In the genomic region with DNA sequence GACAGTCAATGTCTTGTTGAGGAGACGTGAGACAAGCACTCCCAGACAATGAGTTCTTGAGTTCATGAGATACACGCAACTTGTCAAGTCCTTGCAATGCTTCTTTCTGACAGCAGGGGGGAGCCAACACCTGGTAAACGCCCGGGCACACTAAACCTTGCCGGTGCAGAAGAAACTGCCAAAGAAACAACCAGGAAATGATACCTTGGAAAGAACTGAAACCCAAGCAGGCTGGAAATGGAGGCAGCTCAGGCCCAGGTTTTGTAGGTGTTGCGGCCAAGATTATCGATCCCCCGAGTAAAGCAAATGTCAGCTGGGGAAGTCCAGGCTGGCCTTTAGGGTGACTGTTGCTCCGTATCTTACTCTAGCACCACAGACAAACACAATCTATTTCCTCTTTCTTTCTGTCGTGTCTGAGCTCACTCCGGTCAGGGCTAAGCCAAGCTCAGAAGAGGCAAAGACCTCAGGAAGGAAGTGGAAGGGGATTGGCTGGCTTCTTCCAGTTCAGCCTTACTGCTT, we compare ENCODE assay signal across 7 mouse cellular contexts. TPM values are rescaled to one million over a fixed set of nuclear protein-coding genes. Genes with fewer than 3 reads are reported as not detected.
DNase-seq lines count a peak whose midpoint lies in the region; ATAC-seq lines count a peak whose summit lies in the region.

No protein-coding gene starts in this region.

- no peaks in the 10 kb centered on the region; the same call in 1 of the 2 replicates for H3K27me3 ChIP-seq in intestine, embryonic 16.5 days (replicated peaks; ENCODE audit: control insufficient read depth, insufficient read depth, low read length)
- peaks cover 10% of the 10 kb centered on the region; the same call in 1 of the 2 replicates for H3K27me3 ChIP-seq in limb, embryonic 10.5 days (ENCODE audit: low read depth, poor library complexity, severe bottlenecking)
- H3K27me3 ChIP-seq in midbrain, embryonic 12.5 days = 0 out of 2 replicates have a peak, but pooled peaks cover 8% of the 10 kb centered on the region

- no peaks in the 10 kb centered on the region for H3K9me3 ChIP-seq in intestine, embryonic 16.5 days (ENCODE audit: control insufficient read depth, low read length)
- H3K9me3 ChIP-seq in limb, embryonic 10.5 days (replicated peaks) = no peaks in the 10 kb centered on the region
- no peaks in the 10 kb centered on the region for H3K9me3 ChIP-seq in midbrain, embryonic 12.5 days

- 18% methylated on average over 11 of the region's 11 CpGs for WGBS in intestine, embryonic 16.5 days
- WGBS in limb, embryonic 10.5 days = 39% methylated on average over 11 of the region's 11 CpGs
- WGBS in midbrain, embryonic 12.5 days = 37% methylated on average over 11 of the region's 11 CpGs

- H3K4me3 ChIP-seq in intestine, embryonic 16.5 days (ENCODE audit: low read length) = peak overlapping the region; percentile 25
- peak overlapping the region; percentile 13; the same call in 1 of the 2 replicates for H3K4me3 ChIP-seq in limb, embryonic 10.5 days
- H3K4me3 ChIP-seq in midbrain, embryonic 12.5 days = no peak overlapping the region

- H3K36me3 ChIP-seq in intestine, embryonic 16.5 days (ENCODE audit: control insufficient read depth, insufficient read depth, low read length) = no peaks in the 10 kb centered on the region
- no peaks in the 10 kb centered on the region for H3K36me3 ChIP-seq in limb, embryonic 10.5 days
- H3K36me3 ChIP-seq in midbrain, embryonic 12.5 days = no peaks in the 10 kb centered on the region

- peak; percentile 87 for ATAC-seq in intestine, embryonic 16.5 days
- ATAC-seq in midbrain, embryonic 12.5 days (ENCODE audit: low FRiP score, low read depth) = no peak

- peak overlapping the region; percentile 46 for H3K9ac ChIP-seq in intestine, embryonic 16.5 days (ENCODE audit: low read depth, low read length)
- no peak overlapping the region for H3K9ac ChIP-seq in midbrain, embryonic 12.5 days (replicated peaks)

- no peaks in the 10 kb centered on the region for H3K4me1 ChIP-seq in intestine, embryonic 16.5 days (ENCODE audit: control insufficient read depth, insufficient read depth, low read length)
- peaks cover 6% of the 10 kb centered on the region; the same call in 1 of the 2 replicates for H3K4me1 ChIP-seq in limb, embryonic 10.5 days
- H3K4me1 ChIP-seq in midbrain, embryonic 12.5 days = 0 out of 2 replicates have a peak, but pooled peaks cover 3% of the 10 kb centered on the region

- 0 out of 2 replicates have a peak overlapping the region, but pooled peaks have one; percentile 45 for H3K27ac ChIP-seq in intestine, embryonic 16.5 days (ENCODE audit: low read length)
- peak overlapping the region; percentile 42; the same call in 1 of the 2 replicates for H3K27ac ChIP-seq in limb, embryonic 10.5 days
- no peak overlapping the region for H3K27ac ChIP-seq in midbrain, embryonic 12.5 days (replicated peaks)

- peak; percentile 76 for DNase-seq in adrenal gland, adult 2 months
- peak; percentile 86 for DNase-seq in embryo, embryonic 10.5 days (ENCODE audit: low spot score)
- DNase-seq in gastrocnemius, postnatal 25 days = peak; percentile 60
- peak; percentile 78 for DNase-seq in limb, embryonic 10.5 days (ENCODE audit: low spot score)
- peak; percentile 62 for DNase-seq in skeletal muscle tissue, adult 2 months (ENCODE audit: low read depth, low spot score)

- peak overlapping the region; percentile 43 for H3K4me2 ChIP-seq in intestine, embryonic 16.5 days (ENCODE audit: low read depth, low read length)
- peak overlapping the region; percentile 21; the same call in 1 of the 2 replicates for H3K4me2 ChIP-seq in midbrain, embryonic 12.5 days (replicated peaks)

RNA-seq across cellular contexts. Expression of a gene that starts 19.2 kb away (rescaled TPM):
- total RNA-seq in adrenal gland, adult 2 months (2021) = 1 to 10 TPM; 3.4 to 8.6 TPM
- polyA plus RNA-seq in adrenal gland, adult 2 months (2012; rRNA removed) = 0.28 and 0.36 TPM in 2 replicates
- total RNA-seq in gastrocnemius, postnatal 25 days (2021) = 1 to 10 TPM; 5.2 to 7.6 TPM
- 15.0 and 15.2 TPM in 2 replicates for polyA plus RNA-seq in intestine, embryonic 16.5 days (2015; fragmentation: Nextera tagmentation; extraction: Ambion mirVana)
- polyA plus RNA-seq in limb, embryonic 10.5 days (2016; fragmentation: Nextera tagmentation; extraction: Ambion mirVana) = 5.9 and 6.9 TPM in 2 replicates
- 7.3 and 8.6 TPM in 2 replicates for polyA plus RNA-seq in midbrain, embryonic 12.5 days (2016; fragmentation: Nextera tagmentation; extraction: Ambion mirVana)
